Mouse (Mus musculus): ENCODE results near the gene Tnp1.

GRCm38 (mm10) chr1:73053545-73054326 is 38.0 kb upstream of the Tnp1 start:
- no peak for TF ChIP-seq CTCF (IDR thresholded peaks at IDR 0.05; ENCODE audit: low read depth, low read length)
- no peak for TF ChIP-seq GATA2 (IDR thresholded peaks at IDR 0.05; ENCODE audit: borderline replicate concordance, low read depth, low read length)

All from G1E (cell line).